Mouse (Mus musculus): ENCODE measurements at regions not wholly inside any gene's neighbourhood (a gene's known extent, or its start where the extent isn't known, plus 50 kb on each side); places are given as distances from the start of the nearest gene placed in this dataset.
"Not testable (repeated sequence)": the region's sequence is repeated elsewhere in the genome, so short reads cannot be mapped to it uniquely, and the experiment has no call there.

DNA sequence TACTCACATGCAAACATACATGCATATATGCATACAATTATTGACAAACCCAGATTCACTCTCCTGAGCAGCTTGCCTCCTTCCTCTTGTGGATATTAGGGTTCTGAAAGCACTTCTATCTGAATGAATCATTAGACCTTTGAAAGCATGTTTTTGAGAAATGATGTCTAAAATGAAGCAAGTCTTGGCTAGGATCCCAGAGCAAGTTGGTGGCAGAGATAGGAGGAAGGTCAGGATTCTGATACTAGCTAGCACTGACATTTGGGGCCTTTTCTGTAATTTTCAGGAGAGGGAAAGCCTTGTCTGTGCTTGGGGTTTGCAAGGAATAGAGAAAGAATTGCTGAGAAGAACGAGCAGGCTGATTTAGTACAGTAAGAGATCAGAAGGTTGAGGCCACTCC, 114.3 kb downstream of the Sst start:
- Histone ChIP-seq H3K4me3 (no peak overlapping the region), H3K27me3 (no peaks in the 10 kb centered on the region), H3K4me2 (replicated peaks) (no peak overlapping the region), H3K36me3 (no peaks in the 10 kb centered on the region), H3K9ac (replicated peaks) (no peak overlapping the region), H3K27ac (replicated peaks) (no peak overlapping the region), H3K4me1 (no peaks in the 10 kb centered on the region), H3K9me3 (no peaks in the 10 kb centered on the region)
- WGBS, result 58% methylated on average over 1 of the region's 1 CpGs
- no peak for ATAC-seq (replicated peaks)

GRCm38 (mm10) chr16:23758136-23758812, 132.5 kb downstream of the Sst start:
- Histone ChIP-seq H3K9me3 (no peaks in the 10 kb centered on the region), H3K27ac (replicated peaks) (no peak overlapping the region; the same call in 1 of the 2 replicates), H3K4me1 (peaks cover 16% of the 10 kb centered on the region), H3K9ac (replicated peaks) (no peak overlapping the region), H3K36me3 (no peaks in the 10 kb centered on the region), H3K4me2 (replicated peaks) (no peak overlapping the region), H3K4me3 (no peak overlapping the region), H3K27me3 (no peaks in the 10 kb centered on the region)
- 47% methylated on average over 7 of the region's 7 CpGs for WGBS
- peak; percentile 87 for ATAC-seq (replicated peaks)

DNA sequence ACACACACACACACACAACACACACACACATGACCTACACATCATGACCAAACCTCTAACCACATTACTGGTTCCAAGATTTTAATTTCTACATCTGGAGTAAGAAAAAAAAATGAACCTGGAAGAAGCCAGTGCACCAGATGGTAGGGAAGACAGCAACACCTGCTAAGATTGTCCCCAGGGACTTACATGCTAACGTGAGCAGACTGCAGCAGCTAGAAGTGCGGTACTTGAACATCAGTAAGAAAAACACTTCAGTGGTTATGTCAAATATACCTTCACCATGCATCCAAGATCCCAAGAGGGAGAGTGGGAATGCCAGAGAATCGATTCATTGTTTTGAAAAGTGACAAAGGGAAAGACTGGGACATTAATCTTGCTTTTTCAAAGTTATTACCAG, 153.7 kb downstream of the Sst start:
- ATAC-seq (replicated peaks), result no peak
- Histone ChIP-seq H3K27me3 (no peaks in the 10 kb centered on the region), H3K36me3 (no peaks in the 10 kb centered on the region), H3K9ac (replicated peaks) (no peak overlapping the region), H3K4me2 (replicated peaks) (no peak overlapping the region), H3K4me1 (no peaks in the 10 kb centered on the region), H3K4me3 (no peak overlapping the region), H3K9me3 (no peaks in the 10 kb centered on the region), H3K27ac (replicated peaks) (no peak overlapping the region)
- WGBS, result 56% methylated on average over 3 of the region's 3 CpGs

DNA sequence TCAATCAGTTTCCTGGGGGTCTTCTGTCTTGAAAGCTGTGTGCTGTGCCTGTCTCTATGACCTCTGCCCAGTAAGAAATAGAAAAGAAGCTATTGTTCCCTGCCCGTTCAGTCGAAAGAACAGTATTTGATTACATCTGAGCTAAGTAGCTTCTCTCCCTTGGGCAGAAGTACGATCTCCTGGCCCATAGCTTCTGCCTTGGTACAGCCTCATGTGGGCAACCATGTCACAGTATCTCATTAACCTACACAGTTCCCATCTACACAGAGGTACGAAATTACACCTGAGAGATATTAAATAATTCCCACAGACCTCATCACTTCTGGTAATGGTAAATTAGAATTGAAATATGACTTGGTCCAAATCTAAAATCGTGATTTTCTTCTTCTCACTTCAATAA, 155.0 kb downstream of the Sst start:
- no peak overlapping the region for H3K27ac ChIP-seq (replicated peaks)
- no peaks in the 10 kb centered on the region for H3K4me1 ChIP-seq
- no peak overlapping the region for H3K9ac ChIP-seq (replicated peaks)
- no peak overlapping the region for H3K4me2 ChIP-seq (replicated peaks)
- WGBS, result 39% methylated on average over 5 of the region's 5 CpGs
- no peaks in the 10 kb centered on the region for H3K27me3 ChIP-seq
- H3K4me3 ChIP-seq, result no peak overlapping the region
- no peaks in the 10 kb centered on the region for H3K36me3 ChIP-seq
- H3K9me3 ChIP-seq, result no peaks in the 10 kb centered on the region
- ATAC-seq (replicated peaks), result no peak

- peak; percentile 78 for ATAC-seq (replicated peaks)
- Histone ChIP-seq H3K4me3 (no peak overlapping the region), H3K9ac (replicated peaks) (no peak overlapping the region), H3K4me2 (replicated peaks) (no peak overlapping the region), H3K27me3 (no peaks in the 10 kb centered on the region), H3K9me3 (no peaks in the 10 kb centered on the region), H3K27ac (replicated peaks) (peak overlapping the region; percentile 46), H3K4me1 (no peaks in the 10 kb centered on the region), H3K36me3 (no peaks in the 10 kb centered on the region)
- 72% methylated on average over 4 of the region's 4 CpGs for WGBS
Measured at GRCm38 (mm10) chr16:23726562-23726961, 164.2 kb downstream of the Sst start.

DNA sequence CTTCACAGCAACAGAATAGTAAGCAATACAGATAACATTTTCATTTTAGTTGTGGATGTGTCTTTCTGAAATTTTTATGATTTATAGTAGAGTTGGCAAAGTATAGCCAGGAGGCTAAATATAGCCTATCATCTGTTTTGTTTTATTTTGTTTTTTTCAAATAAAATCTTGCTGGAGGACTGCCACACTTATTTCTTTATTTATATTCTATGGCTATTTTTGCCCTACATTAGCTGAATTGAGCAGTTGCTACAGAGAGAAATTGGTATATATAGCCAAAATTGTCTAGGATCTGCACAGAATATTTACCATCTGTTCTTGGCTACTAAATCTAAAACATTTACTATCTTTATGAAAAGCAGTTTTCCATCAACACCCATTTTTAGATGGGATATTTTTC, 169.0 kb downstream of the Sst start:
- no peak for ATAC-seq (replicated peaks)
- Histone ChIP-seq H3K9me3 (no peaks in the 10 kb centered on the region), H3K36me3 (no peaks in the 10 kb centered on the region), H3K27ac (replicated peaks) (no peak overlapping the region), H3K27me3 (no peaks in the 10 kb centered on the region), H3K9ac (replicated peaks) (no peak overlapping the region), H3K4me3 (no peak overlapping the region), H3K4me1 (no peaks in the 10 kb centered on the region), H3K4me2 (replicated peaks) (no peak overlapping the region)

- no peaks in the 10 kb centered on the region for H3K36me3 ChIP-seq
- H3K4me3 ChIP-seq, result no peak overlapping the region
- no peak overlapping the region for H3K9ac ChIP-seq (replicated peaks)
- H3K27me3 ChIP-seq, result no peaks in the 10 kb centered on the region
- no peaks in the 10 kb centered on the region for H3K4me1 ChIP-seq
- WGBS, result 16% methylated on average over 1 of the region's 1 CpGs
- no peaks in the 10 kb centered on the region for H3K9me3 ChIP-seq
- ATAC-seq (replicated peaks), result no peak
- no peak overlapping the region for H3K27ac ChIP-seq (replicated peaks)
- no peak overlapping the region for H3K4me2 ChIP-seq (replicated peaks)
Measured at GRCm38 (mm10) chr16:23701156-23701555, 180.5 kb upstream of the Masp1 start.

- not testable (repeated sequence) for H3K27me3 ChIP-seq; ATAC-seq (replicated peaks); H3K4me1 ChIP-seq; H3K9me3 ChIP-seq; H3K4me3 ChIP-seq; H3K9ac ChIP-seq (replicated peaks); H3K36me3 ChIP-seq; H3K4me2 ChIP-seq (replicated peaks); H3K27ac ChIP-seq (replicated peaks)
Measured at GRCm38 (mm10) chr16:23694226-23694625, 173.6 kb upstream of the Masp1 start.

DNA sequence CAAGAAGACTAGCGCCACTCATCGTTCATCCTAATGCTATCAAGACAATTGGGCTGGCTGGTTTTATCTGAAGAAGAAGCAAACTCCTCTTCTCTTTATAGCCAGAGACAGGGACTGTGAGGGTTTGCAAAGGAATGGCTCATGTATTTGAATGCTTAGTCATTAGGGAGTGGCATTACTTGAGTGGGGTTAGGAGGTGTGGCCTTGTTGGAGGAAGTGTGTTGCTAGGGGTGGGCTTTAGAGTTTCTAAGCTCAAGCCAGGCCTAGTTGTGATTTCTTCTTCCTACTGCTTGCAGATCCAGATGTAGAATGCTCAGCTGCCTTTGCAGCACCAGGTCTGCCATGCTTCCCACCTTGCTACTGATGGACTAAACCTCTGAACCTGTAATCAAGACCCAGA, 169.4 kb upstream of the Masp1 start:
- Histone ChIP-seq H3K9ac (replicated peaks) (no peak overlapping the region), H3K27me3 (no peaks in the 10 kb centered on the region), H3K36me3 (no peaks in the 10 kb centered on the region), H3K4me3 (no peak overlapping the region), H3K4me2 (replicated peaks) (no peak overlapping the region), H3K27ac (replicated peaks) (no peak overlapping the region), H3K4me1 (no peaks in the 10 kb centered on the region), H3K9me3 (no peaks in the 10 kb centered on the region)
- ATAC-seq (replicated peaks), result no peak
- WGBS, result 97% methylated on average over 2 of the region's 2 CpGs

DNA sequence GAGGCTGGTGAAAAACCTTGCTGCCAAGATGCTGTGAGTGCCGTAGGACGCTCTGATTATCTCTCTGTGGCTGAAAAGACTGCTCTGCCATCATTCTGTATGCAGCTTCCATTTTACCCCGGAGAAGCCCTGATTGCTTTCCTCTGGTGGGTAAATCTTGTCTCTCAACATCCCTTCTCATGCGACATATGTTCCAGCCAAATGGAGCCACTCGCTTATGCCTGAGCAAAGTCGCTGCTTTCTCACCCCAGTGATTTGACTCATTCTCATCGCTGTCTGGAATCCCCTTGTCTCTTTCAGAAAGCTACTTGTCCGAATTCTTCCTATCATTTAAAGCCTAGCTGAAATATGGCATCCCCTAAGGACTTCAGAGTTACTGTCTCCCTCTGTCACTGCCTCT, 166.2 kb upstream of the Masp1 start:
- Histone ChIP-seq H3K4me3 (no peak overlapping the region), H3K4me1 (no peaks in the 10 kb centered on the region), H3K27ac (replicated peaks) (no peak overlapping the region), H3K36me3 (no peaks in the 10 kb centered on the region), H3K9me3 (no peaks in the 10 kb centered on the region), H3K27me3 (no peaks in the 10 kb centered on the region), H3K9ac (replicated peaks) (no peak overlapping the region), H3K4me2 (replicated peaks) (no peak overlapping the region)
- ATAC-seq (replicated peaks), result no peak
- 74% methylated on average over 8 of the region's 8 CpGs for WGBS

DNA sequence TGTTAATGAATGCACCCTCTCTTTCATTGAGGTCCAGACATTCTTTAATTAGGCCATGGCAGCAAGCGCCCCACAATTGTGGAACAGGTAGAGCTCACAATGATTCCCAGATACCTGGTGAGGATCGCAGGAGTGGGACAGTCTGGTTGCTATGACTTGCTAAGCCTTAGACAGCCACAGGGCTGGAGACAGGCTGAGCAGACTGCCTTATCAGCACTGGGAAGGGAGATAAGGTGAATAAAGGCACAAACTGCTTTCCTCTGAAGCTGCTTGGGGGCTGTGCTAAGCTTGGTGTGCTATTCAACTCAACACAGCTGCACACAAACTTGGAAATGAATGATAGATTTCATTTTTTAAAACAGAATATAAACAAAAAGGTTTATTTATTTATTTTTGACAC, 159.8 kb upstream of the Masp1 start:
- WGBS, result 35% methylated on average over 2 of the region's 2 CpGs
- Histone ChIP-seq H3K4me2 (replicated peaks) (no peak overlapping the region), H3K27ac (replicated peaks) (no peak overlapping the region), H3K36me3 (no peaks in the 10 kb centered on the region), H3K4me1 (0 out of 2 replicates have a peak, but pooled peaks cover 3% of the 10 kb centered on the region), H3K9me3 (no peaks in the 10 kb centered on the region), H3K27me3 (no peaks in the 10 kb centered on the region), H3K9ac (replicated peaks) (no peak overlapping the region), H3K4me3 (no peak overlapping the region)
- ATAC-seq (replicated peaks), result no peak

DNA sequence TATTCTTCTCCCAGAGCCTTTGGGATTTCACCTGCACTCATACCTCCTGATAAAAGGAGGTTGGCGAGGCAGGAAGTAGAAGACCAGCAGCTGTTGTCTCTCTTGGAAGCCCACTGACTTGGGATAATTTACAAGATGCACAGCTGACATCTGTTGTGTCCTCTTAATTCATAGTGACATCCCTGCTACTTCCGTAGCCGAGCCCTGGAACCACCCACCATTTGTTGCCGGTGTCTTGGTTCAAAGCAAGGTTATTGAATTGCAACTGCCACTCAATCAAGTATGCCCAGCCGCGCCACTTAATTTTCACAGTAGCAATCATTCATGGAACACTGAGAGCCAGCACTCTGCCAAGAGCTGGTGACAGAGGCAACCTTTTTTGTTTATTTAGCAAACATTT, 151.8 kb upstream of the Masp1 start:
- 49% methylated on average over 6 of the region's 6 CpGs for WGBS
- H3K36me3 ChIP-seq, result no peaks in the 10 kb centered on the region

DNA sequence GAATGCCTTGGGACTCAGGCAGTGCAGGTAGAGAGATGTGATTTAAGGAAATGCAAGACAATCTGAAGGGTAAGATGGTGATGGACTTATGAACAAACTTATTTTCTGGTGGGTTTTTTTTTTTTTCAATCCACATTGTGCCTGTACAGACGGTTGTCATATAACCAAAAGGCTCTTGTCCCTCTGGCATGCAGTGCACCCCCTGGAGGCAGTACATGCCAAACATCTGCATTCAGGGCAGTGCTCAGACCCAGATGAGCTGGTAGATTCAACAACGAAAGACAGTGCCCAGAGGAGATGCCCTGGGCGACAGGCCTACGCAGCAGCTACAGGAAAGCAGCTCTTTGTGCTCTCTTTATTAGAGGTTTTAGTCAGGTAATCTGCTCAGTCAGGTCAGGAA, 149.5 kb upstream of the Masp1 start:
- no peak for ATAC-seq (replicated peaks)
- H3K27ac ChIP-seq (replicated peaks), result no peak overlapping the region
- H3K4me2 ChIP-seq (replicated peaks), result no peak overlapping the region
- WGBS, result 76% methylated on average over 4 of the region's 4 CpGs
- H3K9me3 ChIP-seq, result no peaks in the 10 kb centered on the region
- H3K36me3 ChIP-seq, result no peaks in the 10 kb centered on the region
- no peak overlapping the region for H3K4me3 ChIP-seq
- H3K4me1 ChIP-seq, result no peaks in the 10 kb centered on the region
- H3K9ac ChIP-seq (replicated peaks), result no peak overlapping the region
- H3K27me3 ChIP-seq, result no peaks in the 10 kb centered on the region

More for the DNA sequence above, 151.8 kb upstream of the Masp1 start:
- Histone ChIP-seq H3K9ac (replicated peaks) (no peak overlapping the region), H3K27me3 (no peaks in the 10 kb centered on the region), H3K4me2 (replicated peaks) (no peak overlapping the region), H3K4me1 (no peaks in the 10 kb centered on the region), H3K9me3 (no peaks in the 10 kb centered on the region), H3K27ac (replicated peaks) (no peak overlapping the region), H3K4me3 (no peak overlapping the region)
- no peak for ATAC-seq (replicated peaks)
